Mouse (Mus musculus) liver, adult 2 months (tissue): ENCODE data around the gene Psmc3ip. TPM values are rescaled to one million over a fixed set of nuclear protein-coding genes. Genes with fewer than 3 reads are reported as not detected.
A peak's percentile ranks its signal among the peaks of the same experiment; 100 is the strongest.

Source experiments
- DNase-seq: peaks from one replicate; pipeline ENCODE4 v3.0.0-alpha.2; 2011; ENCODE audit warnings: low read depth, low spot score; ENCODE audit errors: extremely low read depth
- H3K27ac ChIP-seq: fragments of 200-500 bp; replicated peaks from 2 replicates; pipeline ENCODE4 v1.5.1; 2012; ENCODE audit warnings: low read depth, mild to moderate bottlenecking, control low read depth, inconsistent platforms, low read length; ENCODE audit not compliant: insufficient read depth
- H3K27me3 ChIP-seq: fragments of 200-500 bp; 2 replicates; pipeline ENCODE4 v1.6.1; 2012; ENCODE audit warnings: mild to moderate bottlenecking, moderate library complexity, low read length, inconsistent platforms; ENCODE audit not compliant: control insufficient read depth, insufficient read depth
- H3K36me3 ChIP-seq: fragments of 200-500 bp; 2 replicates; pipeline ENCODE4 v1.6.1; 2012; ENCODE audit warnings: low read length, inconsistent platforms; ENCODE audit not compliant: control insufficient read depth, insufficient read depth
- H3K4me1 ChIP-seq: fragments of 200-500 bp; 2 replicates; pipeline ENCODE4 v1.6.1; 2011; ENCODE audit warnings: low read length; ENCODE audit not compliant: control insufficient read depth, insufficient read depth
- H3K4me3 ChIP-seq: fragments of 200-500 bp; 2 replicates; pipeline ENCODE4 v1.5.1; 2011; ENCODE audit warnings: low read depth, mild to moderate bottlenecking, control low read depth, low read length, moderate library complexity; ENCODE audit not compliant: insufficient read depth
- H3K79me2 ChIP-seq: fragments of 200-500 bp; 2 replicates; pipeline ENCODE4 v1.6.1; 2012; ENCODE audit warnings: inconsistent platforms, mild to moderate bottlenecking, low read length, moderate library complexity; ENCODE audit not compliant: control insufficient read depth, insufficient read depth
- H3K9ac ChIP-seq: fragments of 200-500 bp; 2 replicates; pipeline ENCODE4 v1.6.1; 2012; ENCODE audit warnings: low read depth, mild to moderate bottlenecking, control low read depth, inconsistent platforms, low read length
- CTCF ChIP-seq: fragments of 200-500 bp; IDR thresholded peaks from 2 replicates; pipeline ENCODE4 v1.5.1; 2011; ENCODE audit warnings: low read depth, low read length, control low read depth
- POLR2A ChIP-seq: fragments of 200-500 bp; IDR thresholded peaks from 2 replicates; pipeline ENCODE4 v1.6.1; 2011; ENCODE audit warnings: low read length, control low read depth; ENCODE audit not compliant: insufficient read depth; ENCODE audit errors: extremely low read depth
- WGBS: fragments of 180-500 bp; shearing (Covaris S2); methylation state at CpG from one replicate; pipeline ENCODE4 v1.1.7; 2018; 5-methylcytosine and 5-hydroxymethylcytosine counted together
- polyA plus RNA-seq: library from polyadenylated mRNA; depleted of rRNA; stranded (reverse); fragments of >200 nt; gene quantifications from 2 replicates; pipeline ENCODE4 v1.2.3, GENCODE M21; 2012
- total RNA-seq: library from RNA; depleted of rRNA; stranded (reverse); fragments of >200 nt; gene quantifications from 2 replicates; pipeline ENCODE4 v1.2.3, GENCODE M21; 2014

Gene Psmc3ip
- total and polyA plus RNA-seq, 2 experiments = 0.39 to 0.55 TPM

DNA sequence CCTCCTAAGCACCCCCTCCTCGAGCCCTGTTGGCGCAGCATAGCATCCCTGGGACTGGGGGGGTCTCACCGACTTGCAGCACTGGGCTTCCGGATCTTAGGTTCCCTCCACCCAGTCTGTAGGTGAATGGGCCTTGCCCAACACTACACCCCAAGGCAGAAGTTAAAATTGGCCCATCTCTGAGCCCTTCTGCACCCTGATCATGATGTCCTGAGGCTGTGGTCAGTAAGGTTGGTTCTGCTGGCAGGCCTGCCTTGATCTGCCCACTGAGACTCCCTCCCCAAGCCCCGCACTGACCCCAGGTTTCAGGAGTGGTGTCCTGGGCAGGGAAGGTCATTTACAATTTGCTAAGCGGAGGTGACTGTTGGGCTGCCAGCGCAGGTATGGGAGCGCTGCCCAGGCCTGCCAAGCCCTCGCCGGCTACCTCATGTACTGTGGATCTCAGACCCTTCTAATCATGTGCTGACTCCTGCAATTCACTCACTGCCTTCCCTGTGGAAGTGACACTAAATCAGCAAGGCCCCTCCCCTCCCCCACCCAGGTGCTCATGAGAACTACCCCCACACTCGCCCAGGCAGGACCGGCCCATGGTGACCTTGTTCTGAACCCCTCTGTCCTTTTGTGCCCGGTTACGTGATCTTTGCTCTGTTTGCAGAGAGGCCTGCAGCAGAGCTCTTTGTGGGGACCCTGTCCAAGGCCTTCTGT, 32.1 kb downstream of the Psmc3ip start:
- TF ChIP-seq POLR2A = no peak
- no peak for TF ChIP-seq CTCF
- peak overlapping the region; percentile 84 for H3K27ac ChIP-seq
- no peak overlapping the region for H3K4me3 ChIP-seq
- H3K36me3 ChIP-seq = no peaks in the 10 kb centered on the region
- H3K4me1 ChIP-seq = peaks cover 30% of the 10 kb centered on the region
- no peak overlapping the region for H3K9ac ChIP-seq
- H3K27me3 ChIP-seq = no peaks in the 10 kb centered on the region
- 29% methylated on average over 14 of the region's 14 CpGs for WGBS
- no peaks in the 10 kb centered on the region for H3K79me2 ChIP-seq
- peak; percentile 91 for DNase-seq

DNA sequence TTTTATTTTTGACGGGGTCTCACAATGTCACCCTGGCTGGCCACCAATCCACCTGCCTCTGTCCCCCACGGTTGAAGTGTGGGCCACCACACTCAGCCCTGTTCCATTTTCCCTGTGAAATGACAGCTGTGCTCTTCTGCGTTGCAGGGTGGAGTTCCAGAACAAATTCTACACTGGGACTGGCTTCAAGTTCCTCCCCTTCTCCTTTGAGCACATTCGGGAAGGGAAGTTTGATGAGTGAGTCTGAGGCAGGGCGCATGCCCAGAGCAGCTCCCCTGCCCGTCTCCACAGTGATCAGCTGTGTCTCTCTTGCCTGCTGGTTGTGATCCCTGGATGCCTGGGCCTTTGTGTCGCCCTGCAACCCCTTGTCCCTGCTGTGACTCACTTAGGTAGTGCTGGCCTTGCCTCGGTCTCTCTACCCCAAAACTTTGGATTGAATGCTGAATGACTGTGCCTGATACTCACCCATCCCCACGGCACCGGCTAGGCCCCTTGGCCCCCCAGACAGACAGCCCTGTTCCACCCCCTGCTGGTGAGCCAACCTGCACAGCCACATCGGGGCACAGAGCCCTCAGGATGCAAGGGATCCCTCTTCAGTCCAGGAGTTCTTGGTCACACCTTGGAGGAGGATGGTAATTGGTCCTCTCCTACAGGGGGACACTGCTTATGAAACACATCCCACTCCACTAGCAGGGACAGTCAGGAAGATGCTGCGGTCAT, 32.9 kb downstream of the Psmc3ip start:
- Histone ChIP-seq H3K9ac (no peak overlapping the region), H3K36me3 (no peaks in the 10 kb centered on the region), H3K4me1 (peaks cover 31% of the 10 kb centered on the region), H3K27me3 (no peaks in the 10 kb centered on the region), H3K4me3 (no peak overlapping the region), H3K79me2 (no peaks in the 10 kb centered on the region), H3K27ac (peak overlapping the region; percentile 84)
- 73% methylated on average over 12 of the region's 12 CpGs for WGBS
- DNase-seq = no peak
- TF ChIP-seq CTCF (no peak), POLR2A (no peak)

DNA sequence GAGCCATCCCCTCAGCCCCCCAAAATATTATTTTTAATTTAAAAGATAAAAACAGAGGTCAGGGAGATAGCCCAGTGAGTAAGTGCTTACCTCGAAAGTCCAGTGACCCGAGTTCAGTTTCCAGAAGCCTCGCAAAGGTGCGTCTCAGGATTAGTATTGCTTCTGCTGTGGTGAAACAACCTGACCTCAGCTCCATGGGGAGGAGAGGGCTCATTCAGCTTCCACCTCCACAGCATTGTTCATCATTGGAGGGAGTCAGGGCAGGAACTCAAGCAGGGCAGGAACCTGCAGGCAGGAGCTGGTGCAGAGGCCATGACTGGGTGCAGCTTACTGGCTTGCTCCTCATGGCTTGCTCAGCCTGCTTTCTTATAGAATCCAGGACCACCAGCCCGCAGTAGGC, 34.2 kb downstream of the Psmc3ip start:
- H3K36me3 ChIP-seq = no peaks in the 10 kb centered on the region
- no peaks in the 10 kb centered on the region for H3K27me3 ChIP-seq
- H3K27ac ChIP-seq = no peak overlapping the region
- H3K4me1 ChIP-seq = peaks cover 34% of the 10 kb centered on the region
- H3K9ac ChIP-seq = no peak overlapping the region
- DNase-seq = no peak
- 92% methylated on average over 5 of the region's 5 CpGs for WGBS
- no peaks in the 10 kb centered on the region for H3K79me2 ChIP-seq
- no peak for TF ChIP-seq POLR2A
- TF ChIP-seq CTCF = no peak
- H3K4me3 ChIP-seq = no peak overlapping the region

DNA sequence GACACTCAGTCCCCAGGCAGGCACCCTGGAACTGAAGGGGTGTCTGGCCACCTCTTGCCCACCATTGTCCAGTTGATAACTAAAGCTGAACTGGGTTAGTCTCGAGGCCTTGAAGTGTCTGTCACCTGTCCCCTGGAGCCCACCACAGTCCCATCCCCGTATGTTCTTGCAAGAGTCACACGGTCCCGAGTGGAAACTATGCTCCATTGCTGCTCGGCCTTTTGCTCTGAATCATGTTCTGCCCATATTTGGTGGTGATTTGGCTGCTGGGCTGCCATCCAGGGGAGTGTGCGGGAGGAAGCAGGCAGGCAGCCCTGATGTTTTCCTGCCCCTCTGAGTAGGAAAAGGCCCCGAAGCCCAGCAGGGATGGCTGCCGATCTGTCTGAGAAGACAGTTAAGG, 35.1 kb downstream of the Psmc3ip start:
- Histone ChIP-seq H3K27ac (peak overlapping the region; percentile 50), H3K9ac (no peak overlapping the region), H3K4me3 (no peak overlapping the region), H3K79me2 (no peaks in the 10 kb centered on the region), H3K4me1 (peaks cover 31% of the 10 kb centered on the region), H3K27me3 (no peaks in the 10 kb centered on the region), H3K36me3 (no peaks in the 10 kb centered on the region)
- WGBS = 63% methylated on average over 8 of the region's 8 CpGs
- DNase-seq = peak; percentile 26
- TF ChIP-seq CTCF = no peak
- no peak for TF ChIP-seq POLR2A

DNA sequence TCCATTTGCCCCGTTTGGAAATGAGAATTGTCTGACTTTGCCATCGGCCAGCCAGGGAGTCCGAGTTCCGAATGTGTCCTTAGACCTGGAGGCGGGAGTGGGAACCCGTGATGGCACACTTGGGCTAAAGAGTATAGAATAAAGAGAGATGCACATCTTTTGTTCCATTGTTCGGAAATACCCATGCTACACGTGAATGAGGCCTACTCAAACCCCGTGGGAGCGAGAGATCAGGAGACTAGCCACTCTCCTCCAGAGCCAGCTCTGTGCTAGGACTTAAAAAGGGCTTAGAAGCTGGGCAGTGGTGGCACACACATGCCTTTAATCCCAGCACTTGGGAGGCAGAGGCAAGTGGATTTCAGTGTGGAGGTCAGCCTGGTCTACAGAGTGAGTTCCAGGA, 35.8 kb downstream of the Psmc3ip start:
- H3K9ac ChIP-seq = no peak overlapping the region

DNA sequence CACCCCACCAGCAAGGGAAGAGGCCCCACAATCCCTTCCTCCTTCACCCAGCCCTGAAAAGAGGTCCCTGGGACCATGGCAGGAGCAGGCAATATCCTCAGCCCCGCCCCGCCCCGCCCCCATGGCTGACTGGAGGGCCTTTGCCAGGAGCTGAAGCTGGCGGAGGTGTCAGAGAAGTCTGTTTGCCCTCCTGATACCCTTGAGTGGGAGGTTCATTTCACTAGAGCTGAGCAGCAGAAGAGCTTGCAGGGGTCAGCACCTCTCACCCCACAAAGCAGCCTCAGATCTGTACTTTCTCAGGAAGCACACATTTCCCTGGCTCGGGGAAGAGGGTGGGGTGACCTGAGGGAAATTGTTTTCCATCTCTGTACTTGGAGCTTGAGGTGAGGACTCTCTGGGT, 36.5 kb downstream of the Psmc3ip start:
- Histone ChIP-seq H3K36me3 (0 out of 2 replicates have a peak, but pooled peaks cover 1% of the 10 kb centered on the region), H3K79me2 (no peaks in the 10 kb centered on the region), H3K27me3 (no peaks in the 10 kb centered on the region), H3K4me3 (no peak overlapping the region), H3K27ac (no peak overlapping the region), H3K4me1 (peaks cover 20% of the 10 kb centered on the region), H3K9ac (no peak overlapping the region)
- WGBS = 74% methylated on average over 5 of the region's 5 CpGs
- no peak for TF ChIP-seq CTCF
- no peak for DNase-seq

More for the DNA sequence above, 35.8 kb downstream of the Psmc3ip start:
- no peaks in the 10 kb centered on the region for H3K27me3 ChIP-seq
- 93% methylated on average over 10 of the region's 10 CpGs for WGBS
- no peaks in the 10 kb centered on the region for H3K79me2 ChIP-seq
- DNase-seq = no peak
- H3K27ac ChIP-seq = no peak overlapping the region
- H3K36me3 ChIP-seq = no peaks in the 10 kb centered on the region
- H3K4me1 ChIP-seq = peaks cover 28% of the 10 kb centered on the region
- no peak for TF ChIP-seq POLR2A
- no peak for TF ChIP-seq CTCF
- no peak overlapping the region for H3K4me3 ChIP-seq
